Mouse (Mus musculus): ENCODE measurements around the gene Rxrb. TPM values are rescaled to one million over a fixed set of nuclear protein-coding genes. Genes with fewer than 3 reads are reported as not detected.

The Rxrb gene
- polyA plus RNA-seq, 1 experiment from 2014 or later = 56.0 TPM

DNA sequence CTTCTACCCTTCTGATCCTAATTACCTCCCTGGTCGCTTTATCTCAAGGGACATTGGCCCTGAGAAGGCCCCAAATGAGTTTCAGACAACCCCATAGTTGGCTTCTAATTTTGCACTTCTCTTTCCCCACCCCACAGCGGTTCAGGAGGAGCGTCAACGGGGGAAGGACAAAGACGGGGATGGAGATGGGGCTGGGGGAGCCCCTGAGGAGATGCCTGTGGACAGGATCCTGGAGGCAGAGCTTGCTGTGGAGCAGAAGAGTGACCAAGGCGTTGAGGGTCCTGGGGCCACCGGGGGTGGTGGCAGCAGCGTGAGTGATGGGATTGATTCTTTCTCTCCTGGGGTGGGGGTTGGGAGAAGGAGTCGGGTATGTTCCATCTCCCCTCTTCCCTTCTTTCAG lies 3.9 kb downstream of the Rxrb start:
- Histone ChIP-seq H3K4me1 (peaks cover 39% of the 10 kb centered on the region), H3K4me3 (no peak overlapping the region), H3K27me3 (peaks cover 19% of the 10 kb centered on the region), H3K9me3 (no peaks in the 10 kb centered on the region), H3K27ac (no peak overlapping the region), H3K9ac (no peak overlapping the region), H3K4me2 (no peak overlapping the region), H3K36me3 (peaks cover 37% of the 10 kb centered on the region)
- 81% methylated on average over 9 of the region's 9 CpGs for WGBS
- no peak for ATAC-seq (ENCODE audit: borderline replicate concordance, extremely low read depth, low FRiP score, low TSS enrichment)

DNA sequence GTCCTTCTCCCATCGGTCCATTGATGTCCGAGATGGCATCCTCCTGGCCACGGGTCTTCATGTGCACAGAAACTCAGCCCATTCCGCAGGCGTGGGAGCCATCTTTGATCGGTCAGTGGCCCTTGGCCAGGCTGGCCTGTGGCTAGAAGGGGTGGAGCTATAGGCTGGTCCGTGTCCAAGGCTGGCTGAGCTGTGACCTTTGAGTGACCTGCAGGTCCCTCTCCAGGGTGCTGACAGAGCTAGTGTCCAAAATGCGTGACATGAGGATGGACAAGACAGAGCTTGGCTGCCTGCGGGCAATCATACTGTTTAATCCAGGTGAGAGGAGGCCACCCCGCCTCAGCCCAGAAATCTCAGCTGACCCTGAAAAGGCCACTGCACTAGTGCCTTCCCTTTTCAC lies 5.0 kb downstream of the Rxrb start:
- H3K36me3 ChIP-seq = peaks cover 37% of the 10 kb centered on the region
- H3K9ac ChIP-seq = no peak overlapping the region
- no peak overlapping the region for H3K27ac ChIP-seq
- 77% methylated on average over 10 of the region's 10 CpGs for WGBS
- H3K4me1 ChIP-seq = peaks cover 41% of the 10 kb centered on the region
- no peak overlapping the region for H3K4me3 ChIP-seq
- H3K27me3 ChIP-seq = peaks cover 19% of the 10 kb centered on the region
- no peaks in the 10 kb centered on the region for H3K9me3 ChIP-seq
- ATAC-seq (ENCODE audit: borderline replicate concordance, extremely low read depth, low FRiP score, low TSS enrichment) = no peak
- no peak overlapping the region for H3K4me2 ChIP-seq

DNA sequence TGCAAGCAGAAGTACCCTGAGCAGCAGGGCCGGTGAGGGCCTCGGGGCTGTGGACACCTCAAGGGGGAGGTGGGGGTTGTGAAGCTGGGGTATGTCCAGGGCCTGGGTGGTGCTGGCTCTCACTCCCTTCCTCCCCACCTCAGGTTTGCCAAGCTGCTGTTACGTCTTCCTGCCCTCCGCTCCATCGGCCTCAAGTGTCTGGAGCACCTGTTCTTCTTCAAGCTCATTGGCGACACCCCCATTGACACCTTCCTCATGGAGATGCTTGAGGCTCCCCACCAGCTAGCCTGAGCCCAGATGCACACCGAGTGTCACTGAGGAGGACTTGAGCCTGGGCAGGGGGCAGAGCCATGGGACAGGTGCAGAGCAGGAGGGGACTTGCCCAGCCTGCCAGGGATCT lies 5.6 kb downstream of the Rxrb start:
- no peak overlapping the region for H3K4me2 ChIP-seq
- ATAC-seq (ENCODE audit: borderline replicate concordance, extremely low read depth, low FRiP score, low TSS enrichment) = no peak
- H3K4me3 ChIP-seq = no peak overlapping the region
- H3K36me3 ChIP-seq = peaks cover 37% of the 10 kb centered on the region
- peaks cover 19% of the 10 kb centered on the region for H3K27me3 ChIP-seq
- WGBS = 87% methylated on average over 7 of the region's 7 CpGs
- no peak overlapping the region for H3K27ac ChIP-seq
- H3K4me1 ChIP-seq = peaks cover 47% of the 10 kb centered on the region
- H3K9me3 ChIP-seq = no peaks in the 10 kb centered on the region
- H3K9ac ChIP-seq = no peak overlapping the region

DNA sequence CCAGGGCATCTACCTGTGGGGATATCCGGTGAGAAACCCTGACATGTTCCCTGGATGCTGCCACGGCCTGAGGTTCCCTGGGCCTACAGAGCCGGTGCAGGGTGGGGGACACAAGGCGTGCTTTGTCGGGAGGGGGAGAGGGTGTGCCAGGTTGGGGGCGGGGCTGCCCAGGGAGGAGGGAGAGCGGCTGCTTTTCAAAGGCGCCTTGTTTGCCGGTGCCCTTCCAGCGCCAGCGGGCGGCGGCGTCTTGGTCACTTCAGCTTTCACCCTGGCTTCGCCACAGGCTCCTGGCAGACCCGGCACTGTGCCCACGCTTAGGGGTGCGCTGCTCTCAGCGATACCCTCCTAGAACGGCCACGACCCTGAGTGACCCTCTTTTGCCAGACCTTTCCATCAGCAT lies 6.8 kb downstream of the Rxrb start:
- Histone ChIP-seq H3K4me1 (peaks cover 40% of the 10 kb centered on the region), H3K27me3 (peaks cover 19% of the 10 kb centered on the region), H3K9me3 (no peaks in the 10 kb centered on the region), H3K9ac (peak overlapping the region; percentile 36; the same call in 1 of the 2 replicates), H3K4me3 (peak overlapping the region; percentile 26), H3K4me2 (peak overlapping the region; percentile 57), H3K27ac (no peak overlapping the region), H3K36me3 (peaks cover 37% of the 10 kb centered on the region)
- ATAC-seq (ENCODE audit: borderline replicate concordance, extremely low read depth, low FRiP score, low TSS enrichment) = no peak
- WGBS = 13% methylated on average over 21 of the region's 21 CpGs

DNA sequence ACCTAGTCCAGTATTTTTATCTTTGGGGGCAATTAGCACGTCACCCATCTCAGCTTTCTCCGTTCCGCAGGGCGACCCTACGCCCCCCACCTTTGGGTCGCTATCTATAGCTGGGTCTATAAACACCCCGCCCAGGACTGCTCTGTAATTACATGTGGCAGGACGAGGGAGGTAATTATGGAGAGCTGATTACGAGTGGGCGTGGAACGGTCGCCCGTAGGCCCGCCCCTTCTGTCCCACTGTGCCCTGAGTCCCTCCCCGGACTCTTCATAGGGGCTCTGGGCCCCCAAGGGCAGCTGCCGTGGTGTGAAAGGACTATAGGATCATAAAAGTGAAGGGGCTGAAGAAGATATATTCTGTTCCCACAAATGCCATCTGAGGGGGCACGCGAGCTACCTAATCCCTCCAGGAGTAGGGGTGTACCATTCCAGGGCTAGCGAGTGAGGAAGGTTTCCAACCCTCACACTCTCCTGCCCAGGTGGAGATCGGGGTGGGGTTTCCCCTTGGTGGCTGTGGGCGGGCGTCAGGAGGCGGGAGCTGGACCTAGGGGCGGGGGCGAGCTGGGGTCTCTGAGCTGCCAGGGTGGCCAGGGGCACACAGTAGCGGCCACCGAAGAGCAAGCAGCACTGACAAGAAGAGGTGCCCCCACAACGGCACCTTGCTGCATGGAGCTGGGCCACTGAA lies 7.4 kb downstream of the Rxrb start, which contains the start of gene Col11a2:
Gene Col11a2 (plus strand): TSS at position 560 of the 684 bp plus-strand sequence.
- peak within 1 kb of the TSS; percentile 29; the same call in 1 of the 2 replicates for H3K27ac ChIP-seq
- WGBS = 6% methylated on average over 28 of the region's 28 CpGs
- H3K4me3 ChIP-seq = peak within 1 kb of the TSS; percentile 26
- H3K9me3 ChIP-seq = no peaks in the 10 kb centered on the region
- H3K27me3 ChIP-seq = peaks cover 19% of the 10 kb centered on the region
- peak; percentile 25; the same call in 1 of the 2 replicates for ATAC-seq (ENCODE audit: borderline replicate concordance, extremely low read depth, low FRiP score, low TSS enrichment)
- H3K4me2 ChIP-seq = peak within 1 kb of the TSS; percentile 57
- H3K4me1 ChIP-seq = peaks cover 37% of the 10 kb centered on the region
- peaks cover 34% of the 10 kb centered on the region for H3K36me3 ChIP-seq
- H3K9ac ChIP-seq = peak within 1 kb of the TSS; percentile 36

DNA sequence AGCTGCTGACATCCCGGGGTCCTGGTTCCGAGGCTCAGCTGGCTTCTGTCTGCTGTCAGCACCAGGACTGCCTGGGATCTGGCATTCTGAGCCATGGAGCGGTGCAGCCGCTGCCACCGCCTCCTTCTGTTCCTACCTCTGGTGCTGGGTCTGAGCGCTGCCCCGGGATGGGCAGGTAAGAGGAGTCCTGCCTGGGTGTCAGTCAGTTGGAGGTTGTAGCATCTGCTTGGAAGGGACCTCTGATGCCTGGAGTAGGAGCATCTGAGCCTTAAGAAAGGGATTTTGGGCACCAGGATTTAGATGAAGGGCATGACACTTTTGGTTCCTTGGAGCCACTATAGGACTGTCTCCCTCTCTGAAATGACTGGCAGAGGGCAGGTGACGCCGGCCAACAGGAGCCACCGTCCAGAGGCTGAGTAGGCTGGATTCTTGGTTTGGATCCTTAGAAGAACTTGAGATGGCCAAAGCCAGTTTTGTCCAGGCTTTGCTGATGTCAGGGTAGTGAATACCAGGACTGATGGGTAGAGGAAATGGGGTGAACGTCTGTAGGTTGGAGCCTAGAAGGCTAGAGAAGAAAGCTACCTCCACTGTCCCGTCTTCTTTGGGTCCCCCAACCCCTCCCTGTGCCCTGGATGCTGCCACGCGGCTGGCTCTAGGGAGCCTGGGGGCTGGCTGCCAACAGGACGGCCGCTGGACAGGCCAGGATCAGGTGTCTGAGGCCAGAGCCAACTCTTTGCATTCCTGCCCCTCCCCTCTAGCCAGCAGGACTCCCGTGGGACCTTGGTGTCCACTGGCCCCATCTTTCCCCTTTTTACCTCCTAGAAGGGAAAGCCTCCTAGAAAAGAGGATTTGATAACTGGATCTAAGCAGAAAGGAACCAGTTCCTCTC lies 8.2 kb downstream of the Rxrb start:
- H3K27me3 ChIP-seq = peaks cover 19% of the 10 kb centered on the region
- 14% methylated on average over 17 of the region's 17 CpGs for WGBS
- peak overlapping the region; percentile 4; the same call in 1 of the 2 replicates for H3K4me3 ChIP-seq
- peak overlapping the region; percentile 29; the same call in 1 of the 2 replicates for H3K27ac ChIP-seq
- H3K9me3 ChIP-seq = no peaks in the 10 kb centered on the region
- peaks cover 28% of the 10 kb centered on the region for H3K36me3 ChIP-seq
- no peak overlapping the region for H3K9ac ChIP-seq
- peak overlapping the region; percentile 57 for H3K4me2 ChIP-seq
- H3K4me1 ChIP-seq = peaks cover 37% of the 10 kb centered on the region
- no peak for ATAC-seq (ENCODE audit: borderline replicate concordance, extremely low read depth, low FRiP score, low TSS enrichment)

DNA sequence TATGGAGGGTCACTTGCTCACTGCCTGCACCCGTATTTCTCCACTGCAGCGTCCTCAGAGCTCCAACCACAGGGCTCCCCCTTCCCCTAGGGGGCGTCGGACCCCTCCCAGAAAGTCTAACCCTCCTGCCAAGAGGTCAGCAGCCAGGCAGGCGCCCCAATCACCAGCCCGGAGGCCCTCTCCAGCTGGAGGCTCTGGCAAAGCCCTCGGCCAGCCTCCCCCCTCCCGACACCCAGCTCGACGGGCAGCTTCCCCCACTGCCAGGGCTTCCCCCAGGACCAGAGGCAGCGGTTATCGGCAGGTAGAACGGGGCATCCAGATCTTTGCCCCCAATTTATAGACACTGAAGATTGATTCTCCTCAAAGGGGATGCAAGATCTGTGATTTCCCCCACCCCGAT lies 14.3 kb downstream of the Rxrb start:
- H3K4me1 ChIP-seq = peaks cover 14% of the 10 kb centered on the region
- no peak overlapping the region for H3K9ac ChIP-seq
- H3K27me3 ChIP-seq = no peaks in the 10 kb centered on the region; the same call in 1 of the 2 replicates
- no peaks in the 10 kb centered on the region; the same call in 1 of the 2 replicates for H3K9me3 ChIP-seq
- no peaks in the 10 kb centered on the region for H3K36me3 ChIP-seq
- WGBS = 73% methylated on average over 14 of the region's 14 CpGs
- no peak overlapping the region for H3K4me2 ChIP-seq
- H3K27ac ChIP-seq = no peak overlapping the region
- ATAC-seq (ENCODE audit: borderline replicate concordance, extremely low read depth, low FRiP score, low TSS enrichment) = no peak
- H3K4me3 ChIP-seq = no peak overlapping the region

DNA sequence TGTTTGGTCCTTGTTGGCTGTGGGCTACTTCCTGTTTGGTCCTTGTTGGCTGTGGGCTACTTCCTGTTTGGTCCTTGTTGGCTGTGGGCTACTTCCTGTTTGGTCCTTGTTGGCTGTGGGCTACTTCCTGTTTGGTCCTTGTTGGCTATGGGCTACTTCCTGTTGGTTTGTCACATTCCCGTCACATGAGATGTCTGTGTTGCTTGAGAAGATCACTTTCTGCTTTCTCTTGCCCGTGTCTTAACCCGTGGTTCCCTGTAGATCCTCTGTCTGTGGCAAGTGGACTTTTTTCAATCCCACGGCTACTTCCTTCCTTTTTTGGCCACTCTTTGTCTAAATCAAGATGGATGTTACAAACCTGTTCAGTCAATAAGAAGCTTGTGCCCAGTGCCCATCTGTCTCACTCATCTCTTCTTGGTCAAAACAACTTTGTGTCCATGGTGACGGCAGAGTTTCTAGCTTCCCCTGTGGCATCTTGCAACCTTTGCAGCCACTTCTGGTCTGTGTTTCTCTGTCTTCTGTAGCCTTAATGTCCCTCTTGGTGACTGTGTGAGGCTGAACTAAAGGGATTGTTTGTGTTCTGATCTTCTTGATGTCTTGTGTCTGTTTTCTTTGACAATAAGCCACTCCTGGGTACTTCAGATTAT lies 15.9 kb downstream of the Rxrb start:
- Histone ChIP-seq H3K4me3 (no peak overlapping the region), H3K9ac (no peak overlapping the region), H3K27ac (no peak overlapping the region), H3K9me3 (no peaks in the 10 kb centered on the region; the same call in 1 of the 2 replicates), H3K27me3 (no peaks in the 10 kb centered on the region), H3K4me2 (no peak overlapping the region), H3K4me1 (no peaks in the 10 kb centered on the region), H3K36me3 (no peaks in the 10 kb centered on the region)
- no peak for ATAC-seq (ENCODE audit: borderline replicate concordance, extremely low read depth, low FRiP score, low TSS enrichment)
- 86% methylated on average over 5 of the region's 5 CpGs for whole genome bisulfite sequencing

DNA sequence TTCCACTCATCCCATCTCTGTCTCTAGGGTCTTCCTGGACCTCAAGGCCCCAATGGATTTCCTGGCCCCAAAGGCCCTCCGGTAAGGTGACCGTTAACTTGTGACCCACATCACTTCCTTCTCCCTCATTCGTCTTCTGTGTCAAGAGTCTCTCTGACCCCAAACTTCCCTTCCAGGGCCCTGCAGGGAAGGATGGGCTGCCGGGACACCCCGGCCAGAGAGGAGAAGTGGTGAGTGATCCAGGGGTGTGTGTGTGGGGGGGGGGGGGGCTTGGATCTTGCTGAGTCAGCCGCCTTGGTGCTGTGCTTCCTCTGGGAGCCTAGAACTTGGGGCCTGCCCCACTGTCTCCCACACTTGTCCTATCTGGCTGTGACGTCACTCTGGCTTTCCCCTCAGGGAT lies 25.6 kb downstream of the Rxrb start:
- WGBS = 50% methylated on average over 6 of the region's 7 CpGs
- no peaks in the 10 kb centered on the region for H3K9me3 ChIP-seq
- H3K27ac ChIP-seq = no peak overlapping the region
- H3K4me2 ChIP-seq = no peak overlapping the region
- no peaks in the 10 kb centered on the region for H3K27me3 ChIP-seq
- no peak overlapping the region for H3K4me3 ChIP-seq
- H3K4me1 ChIP-seq = no peaks in the 10 kb centered on the region
- ATAC-seq (ENCODE audit: borderline replicate concordance, extremely low read depth, low FRiP score, low TSS enrichment) = no peak
- H3K9ac ChIP-seq = no peak overlapping the region
- H3K36me3 ChIP-seq = no peaks in the 10 kb centered on the region

DNA sequence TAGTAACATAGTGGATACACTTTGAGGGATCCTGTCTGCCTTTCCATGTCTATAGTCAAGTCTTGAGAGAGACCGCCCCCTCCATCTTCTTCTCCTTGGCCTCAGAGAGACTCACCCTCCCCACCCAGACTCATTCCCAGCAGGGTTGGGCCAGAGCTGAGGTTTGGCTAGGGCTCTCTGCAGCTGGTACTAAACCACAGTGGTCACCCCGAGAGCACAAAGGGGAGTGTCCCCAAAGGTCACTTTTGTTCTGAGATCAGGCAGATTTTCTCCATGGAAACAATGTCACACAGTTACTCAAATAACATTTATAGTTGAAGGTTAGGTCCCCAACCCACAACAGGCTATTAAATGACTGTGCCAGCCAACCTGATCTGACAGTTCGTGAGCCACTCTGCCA lies 37.3 kb downstream of the Rxrb start:
- Histone ChIP-seq H3K27ac (no peak overlapping the region), H3K9me3 (no peaks in the 10 kb centered on the region), H3K9ac (no peak overlapping the region), H3K4me1 (no peaks in the 10 kb centered on the region), H3K27me3 (no peaks in the 10 kb centered on the region), H3K4me2 (no peak overlapping the region), H3K4me3 (no peak overlapping the region), H3K36me3 (no peaks in the 10 kb centered on the region)
- 46% methylated on average over 3 of the region's 3 CpGs for WGBS
- no peak for ATAC-seq (ENCODE audit: borderline replicate concordance, extremely low read depth, low FRiP score, low TSS enrichment)

DNA sequence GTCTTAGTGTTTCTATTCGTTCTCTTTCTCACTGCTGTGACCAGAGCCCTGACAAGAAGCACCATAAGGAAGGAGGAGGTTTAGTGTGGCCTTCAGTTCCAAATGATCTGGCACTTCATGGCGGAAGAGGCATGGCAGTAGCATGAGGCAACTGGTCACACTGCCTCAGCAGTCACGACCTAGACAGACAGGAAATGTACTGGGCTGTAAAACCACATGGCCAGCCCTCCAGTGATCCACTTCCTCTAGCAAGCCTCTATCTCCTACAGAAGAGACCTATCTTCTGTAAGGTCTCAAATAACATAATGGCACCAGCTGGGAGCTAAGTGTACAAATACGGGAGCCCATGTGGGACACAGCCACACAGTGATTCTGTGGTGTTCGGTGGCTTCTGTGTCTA lies 40.5 kb downstream of the Rxrb start:
- Histone ChIP-seq H3K4me2 (no peak overlapping the region), H3K9ac (no peak overlapping the region), H3K27ac (no peak overlapping the region), H3K36me3 (no peaks in the 10 kb centered on the region), H3K4me3 (no peak overlapping the region), H3K9me3 (no peaks in the 10 kb centered on the region), H3K4me1 (no peaks in the 10 kb centered on the region), H3K27me3 (peaks cover 10% of the 10 kb centered on the region)
- ATAC-seq (ENCODE audit: borderline replicate concordance, extremely low read depth, low FRiP score, low TSS enrichment) = no peak
- WGBS = 61% methylated on average over 5 of the region's 5 CpGs
